Mouse (Mus musculus): Measurements from ENCODE around the gene Herpud1. TPM values are rescaled to one million over a fixed set of nuclear protein-coding genes. Genes with fewer than 3 reads are reported as not detected.

The Herpud1 gene
- polyA plus RNA-seq, 1 experiment from 2014 or later = 224 TPM

- WGBS = 26% methylated on average over 20 of the region's 20 CpGs
- Histone ChIP-seq H3K9me3 (ENCODE audit: control insufficient read depth, low read length) (no peaks in the 10 kb centered on the region), H3K4me3 (ENCODE audit: low read depth, low read length) (peak overlapping the region; percentile 84), H3K4me1 (replicated peaks; ENCODE audit: control insufficient read depth, insufficient read depth) (no peaks in the 10 kb centered on the region), H3K36me3 (ENCODE audit: control insufficient read depth, insufficient read depth, low read length) (peaks cover 13% of the 10 kb centered on the region; the same call in 1 of the 2 replicates), H3K27ac (replicated peaks) (peak overlapping the region; percentile 99), H3K4me2 (replicated peaks; ENCODE audit: low read depth) (peak overlapping the region; percentile 91), H3K9ac (ENCODE audit: low read length) (peak overlapping the region; percentile 80), H3K27me3 (ENCODE audit: control insufficient read depth, insufficient read depth, low read length) (no peaks in the 10 kb centered on the region)
- TF ChIP-seq EP300 (optimal IDR thresholded peaks at IDR 0.05) (no peak), CTCF (IDR thresholded peaks at IDR 0.05; ENCODE audit: low read depth) (no peak)
- ATAC-seq (ENCODE audit: low FRiP score, low TSS enrichment) = no peak; the same call in 1 of the 2 replicates
- DNase-seq (ENCODE audit: low spot score) = no peak
These were observed 578 bp upstream of the Herpud1 start for GRCm38 (mm10) chr8:94385506-94386213.

GRCm38 (mm10) chr8:94387027-94387684 is 918 bp downstream of the Herpud1 start:
- TF ChIP-seq EP300 (optimal IDR thresholded peaks at IDR 0.05) (no peak), CTCF (IDR thresholded peaks at IDR 0.05; ENCODE audit: low read depth) (no peak)
- ATAC-seq (ENCODE audit: low FRiP score, low TSS enrichment) = peak; percentile 71
- H3K4me2 ChIP-seq (replicated peaks; ENCODE audit: low read depth) = peak overlapping the region; percentile 91
- DNase-seq (ENCODE audit: low spot score) = peak; percentile 94
- no peaks in the 10 kb centered on the region for H3K9me3 ChIP-seq (ENCODE audit: control insufficient read depth, low read length)
- H3K27ac ChIP-seq (replicated peaks) = peak overlapping the region; percentile 99
- H3K36me3 ChIP-seq (ENCODE audit: control insufficient read depth, insufficient read depth, low read length) = peaks cover 24% of the 10 kb centered on the region
- WGBS = under 1% methylated on average over 25 of the region's 25 CpGs
- H3K4me1 ChIP-seq (replicated peaks; ENCODE audit: control insufficient read depth, insufficient read depth) = no peaks in the 10 kb centered on the region
- no peaks in the 10 kb centered on the region for H3K27me3 ChIP-seq (ENCODE audit: control insufficient read depth, insufficient read depth, low read length)
- H3K9ac ChIP-seq (ENCODE audit: low read length) = peak overlapping the region; percentile 95
- H3K4me3 ChIP-seq (ENCODE audit: low read depth, low read length) = peak overlapping the region; percentile 84

- 10% methylated on average over 6 of the region's 6 CpGs for WGBS
- peak overlapping the region; percentile 99 for H3K27ac ChIP-seq (replicated peaks)
- H3K9me3 ChIP-seq (ENCODE audit: control insufficient read depth, low read length) = no peaks in the 10 kb centered on the region
- H3K27me3 ChIP-seq (ENCODE audit: control insufficient read depth, insufficient read depth, low read length) = no peaks in the 10 kb centered on the region
- H3K4me1 ChIP-seq (replicated peaks; ENCODE audit: control insufficient read depth, insufficient read depth) = no peaks in the 10 kb centered on the region
- peak overlapping the region; percentile 95 for H3K9ac ChIP-seq (ENCODE audit: low read length)
- peak overlapping the region; percentile 91 for H3K4me2 ChIP-seq (replicated peaks; ENCODE audit: low read depth)
- no peak for DNase-seq (ENCODE audit: low spot score)
- peak; percentile 31 for TF ChIP-seq EP300 (optimal IDR thresholded peaks at IDR 0.05)
- no peak for TF ChIP-seq CTCF (IDR thresholded peaks at IDR 0.05; ENCODE audit: low read depth)
- no peak; the same call in 1 of the 2 replicates for ATAC-seq (ENCODE audit: low FRiP score, low TSS enrichment)
- peaks cover 29% of the 10 kb centered on the region for H3K36me3 ChIP-seq (ENCODE audit: control insufficient read depth, insufficient read depth, low read length)
- peak overlapping the region; percentile 84 for H3K4me3 ChIP-seq (ENCODE audit: low read depth, low read length)
These were observed 1.5 kb downstream of the Herpud1 start for GRCm38 (mm10) chr8:94387785-94388184.

GRCm38 (mm10) chr8:94389531-94389930 is 3.3 kb downstream of the Herpud1 start:
- DNase-seq (ENCODE audit: low spot score) (no peak), ATAC-seq (ENCODE audit: low FRiP score, low TSS enrichment) (no peak)
- no peak overlapping the region for H3K27ac ChIP-seq (replicated peaks)
- H3K9ac ChIP-seq (ENCODE audit: low read length) = no peak overlapping the region
- H3K4me3 ChIP-seq (ENCODE audit: low read depth, low read length) = no peak overlapping the region
- H3K27me3 ChIP-seq (ENCODE audit: control insufficient read depth, insufficient read depth, low read length) = no peaks in the 10 kb centered on the region
- 92% methylated on average over 6 of the region's 6 CpGs for WGBS
- peaks cover 41% of the 10 kb centered on the region for H3K36me3 ChIP-seq (ENCODE audit: control insufficient read depth, insufficient read depth, low read length)
- H3K9me3 ChIP-seq (ENCODE audit: control insufficient read depth, low read length) = no peaks in the 10 kb centered on the region
- TF ChIP-seq CTCF (IDR thresholded peaks at IDR 0.05; ENCODE audit: low read depth) = no peak
- no peak for TF ChIP-seq EP300 (optimal IDR thresholded peaks at IDR 0.05)
- H3K4me1 ChIP-seq (replicated peaks; ENCODE audit: control insufficient read depth, insufficient read depth) = no peaks in the 10 kb centered on the region
- H3K4me2 ChIP-seq (replicated peaks; ENCODE audit: low read depth) = no peak overlapping the region

- ATAC-seq (ENCODE audit: low FRiP score, low TSS enrichment) (no peak), DNase-seq (ENCODE audit: low spot score) (no peak)
- 91% methylated on average over 6 of the region's 6 CpGs for WGBS
- H3K27me3 ChIP-seq (ENCODE audit: control insufficient read depth, insufficient read depth, low read length) = no peaks in the 10 kb centered on the region
- H3K4me2 ChIP-seq (replicated peaks; ENCODE audit: low read depth) = no peak overlapping the region
- H3K4me1 ChIP-seq (replicated peaks; ENCODE audit: control insufficient read depth, insufficient read depth) = no peaks in the 10 kb centered on the region
- no peak for TF ChIP-seq EP300 (optimal IDR thresholded peaks at IDR 0.05)
- no peak for TF ChIP-seq CTCF (IDR thresholded peaks at IDR 0.05; ENCODE audit: low read depth)
- no peak overlapping the region for H3K9ac ChIP-seq (ENCODE audit: low read length)
- peaks cover 49% of the 10 kb centered on the region for H3K36me3 ChIP-seq (ENCODE audit: control insufficient read depth, insufficient read depth, low read length)
- H3K27ac ChIP-seq (replicated peaks) = no peak overlapping the region
- no peak overlapping the region for H3K4me3 ChIP-seq (ENCODE audit: low read depth, low read length)
- no peaks in the 10 kb centered on the region for H3K9me3 ChIP-seq (ENCODE audit: control insufficient read depth, low read length)
These were observed 4.2 kb downstream of the Herpud1 start for GRCm38 (mm10) chr8:94390429-94390828.

- DNase-seq (ENCODE audit: low spot score) = no peak
- no peaks in the 10 kb centered on the region for H3K27me3 ChIP-seq (ENCODE audit: control insufficient read depth, insufficient read depth, low read length)
- H3K36me3 ChIP-seq (ENCODE audit: control insufficient read depth, insufficient read depth, low read length) = peaks cover 49% of the 10 kb centered on the region
- H3K9ac ChIP-seq (ENCODE audit: low read length) = no peak overlapping the region
- no peak overlapping the region for H3K4me3 ChIP-seq (ENCODE audit: low read depth, low read length)
- TF ChIP-seq EP300 (optimal IDR thresholded peaks at IDR 0.05) = no peak
- TF ChIP-seq CTCF (IDR thresholded peaks at IDR 0.05; ENCODE audit: low read depth) = no peak
- no peak for ATAC-seq (ENCODE audit: low FRiP score, low TSS enrichment)
- no peaks in the 10 kb centered on the region for H3K9me3 ChIP-seq (ENCODE audit: control insufficient read depth, low read length)
- 96% methylated on average over 8 of the region's 8 CpGs for WGBS
- H3K4me2 ChIP-seq (replicated peaks; ENCODE audit: low read depth) = no peak overlapping the region
- H3K27ac ChIP-seq (replicated peaks) = no peak overlapping the region
- no peaks in the 10 kb centered on the region for H3K4me1 ChIP-seq (replicated peaks; ENCODE audit: control insufficient read depth, insufficient read depth)
These were observed 4.7 kb downstream of the Herpud1 start for GRCm38 (mm10) chr8:94390910-94391309.
